Mouse (Mus musculus) left cerebral cortex, postnatal 25 days (tissue): ENCODE results near the gene Cntfr. TPM values are rescaled to one million over a fixed set of nuclear protein-coding genes. Genes with fewer than 3 reads are reported as not detected.
"Not testable (repeated sequence)": the region's sequence is repeated elsewhere in the genome, so short reads cannot be mapped to it uniquely, and the experiment has no call there.

Experiments
- DNase-seq, 2 experiments: peaks; one replicate each; pipeline ENCODE4 v3.0.0; 2022; ENCODE audit warnings: low spot score in 2 of 2, mixed read lengths in 1 of 2
- intact Hi-C: fragments of 180-260 bp; cut with DNase I; formaldehyde crosslinking; loops from one replicate; pipeline ENCODE4 v1.15.1; 2025
- total RNA-seq, 2 experiments: library from RNA; stranded (reverse); gene quantifications; 2 replicates each; pipeline ENCODE4 v1.2.3; 2021

Cntfr gene
- total RNA-seq: 100 to 1,000 TPM in 1 of 2 experiments, 10 to 100 TPM in 1; 98.9 to 109 TPM

DNA sequence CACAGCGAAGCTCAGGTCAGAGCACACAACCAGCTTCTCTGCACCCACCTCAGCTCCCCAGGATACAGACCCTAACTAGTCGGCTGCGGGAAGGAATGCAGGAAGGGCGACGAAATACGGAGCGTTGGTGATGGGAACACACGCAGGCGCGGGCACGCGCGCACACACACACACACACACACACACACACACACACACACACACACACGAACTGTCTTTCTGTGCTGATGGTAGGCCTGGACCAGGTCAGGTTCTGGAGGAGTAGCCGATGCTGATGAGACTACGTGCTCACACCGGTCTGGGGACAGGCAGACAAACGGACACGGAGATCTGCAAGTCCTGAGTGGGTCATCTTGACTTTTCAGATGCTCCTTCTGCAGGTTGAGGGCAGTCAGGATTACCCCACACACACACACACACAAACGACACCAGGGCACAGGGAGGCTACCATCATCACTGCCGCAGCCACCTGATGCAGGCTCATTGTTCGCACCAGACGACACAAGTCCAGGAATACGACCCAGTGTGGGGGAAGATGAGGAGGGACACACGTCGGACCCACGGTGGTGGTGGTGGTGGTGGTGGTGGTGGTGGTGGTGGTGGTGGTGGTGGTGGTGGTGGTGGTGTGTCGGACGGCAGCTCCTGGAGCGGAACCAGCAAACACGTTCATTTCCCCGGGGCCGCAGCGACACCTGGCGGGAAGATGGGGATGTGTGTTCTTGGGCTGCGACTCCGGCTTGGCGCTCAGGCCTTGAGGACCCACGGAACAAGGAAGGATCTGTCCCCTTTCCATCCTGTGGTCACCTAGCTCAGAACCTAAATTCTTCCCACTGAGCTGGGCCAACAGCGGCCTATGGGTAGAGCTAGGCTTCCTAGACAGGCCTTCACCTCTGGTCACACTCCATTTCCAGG, at the start of gene Cntfr:
TSS of gene Cntfr (minus strand) at position 160 of the 912 bp plus-strand sequence.
- intact Hi-C loops: not testable (repeated sequence)

DNA sequence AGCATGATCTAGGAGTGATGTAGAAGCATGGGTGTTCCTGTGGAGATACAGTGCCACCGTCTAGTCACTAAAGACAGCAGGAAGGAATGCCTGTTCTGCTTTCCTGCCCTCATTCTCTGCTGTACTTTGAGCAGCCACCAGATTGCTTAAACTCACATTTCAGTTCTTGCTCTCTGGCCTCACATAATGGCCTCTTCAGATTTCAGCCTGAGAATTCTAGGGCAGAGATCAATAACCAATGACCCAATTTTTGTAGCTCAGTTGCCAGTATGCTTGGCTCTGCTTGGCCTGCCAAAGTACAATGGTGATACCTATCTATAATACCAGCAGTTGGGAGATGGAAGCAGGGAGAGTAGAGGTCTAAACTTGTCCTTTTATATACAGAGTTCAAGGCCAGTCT, 48.1 kb upstream of the Cntfr start:
- intact Hi-C loops: no loop called here

More for the DNA sequence above, at the start of gene Cntfr:
- peak; percentile 84 to 87 for DNase-seq

DNA sequence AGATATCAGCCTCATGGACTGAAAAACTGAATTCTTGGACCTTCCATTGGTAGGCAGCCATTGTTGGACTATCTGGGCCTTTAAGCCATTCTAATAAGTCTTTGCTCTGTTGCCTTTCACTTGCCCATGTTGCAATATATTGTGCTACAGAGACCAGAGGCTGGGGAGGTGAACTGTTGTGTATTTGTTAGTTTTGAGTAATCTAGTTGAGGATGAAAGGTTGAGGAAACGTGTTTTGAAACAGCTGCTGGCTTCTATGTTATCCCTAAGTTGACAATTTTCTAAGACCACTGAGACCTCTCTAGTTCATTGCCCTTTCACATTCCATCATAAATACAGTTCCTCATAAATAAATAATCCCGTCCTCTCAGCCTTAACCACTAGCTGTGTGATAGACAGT, 47.2 kb upstream of the Cntfr start:
- intact Hi-C loops: no loop called here
- no peak for DNase-seq

More for the DNA sequence above, 48.1 kb upstream of the Cntfr start:
- DNase-seq: no peak

DNA sequence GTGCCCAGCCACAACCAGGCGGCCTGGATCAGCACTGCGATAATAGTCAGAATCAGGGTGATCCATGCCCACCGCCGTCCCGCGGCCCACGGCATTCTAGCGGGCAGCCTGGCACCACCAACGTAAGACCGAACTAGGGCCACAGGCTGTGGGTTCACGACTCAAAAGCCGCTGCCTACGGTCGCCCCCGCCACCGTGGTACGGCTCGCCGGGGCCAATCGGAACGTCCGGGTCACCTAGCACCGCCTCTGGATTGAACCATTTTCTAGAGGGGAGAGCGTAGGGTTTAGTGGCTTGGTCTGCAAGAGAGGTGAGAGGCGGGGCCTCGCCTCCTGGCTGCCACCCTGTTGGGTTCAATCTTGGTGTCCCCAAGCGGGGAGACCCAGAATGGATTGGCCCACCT, 44.3 kb upstream of the Cntfr start:
- intact Hi-C loops: no loop called here
- peak; percentile 94 to 98 for DNase-seq

DNA sequence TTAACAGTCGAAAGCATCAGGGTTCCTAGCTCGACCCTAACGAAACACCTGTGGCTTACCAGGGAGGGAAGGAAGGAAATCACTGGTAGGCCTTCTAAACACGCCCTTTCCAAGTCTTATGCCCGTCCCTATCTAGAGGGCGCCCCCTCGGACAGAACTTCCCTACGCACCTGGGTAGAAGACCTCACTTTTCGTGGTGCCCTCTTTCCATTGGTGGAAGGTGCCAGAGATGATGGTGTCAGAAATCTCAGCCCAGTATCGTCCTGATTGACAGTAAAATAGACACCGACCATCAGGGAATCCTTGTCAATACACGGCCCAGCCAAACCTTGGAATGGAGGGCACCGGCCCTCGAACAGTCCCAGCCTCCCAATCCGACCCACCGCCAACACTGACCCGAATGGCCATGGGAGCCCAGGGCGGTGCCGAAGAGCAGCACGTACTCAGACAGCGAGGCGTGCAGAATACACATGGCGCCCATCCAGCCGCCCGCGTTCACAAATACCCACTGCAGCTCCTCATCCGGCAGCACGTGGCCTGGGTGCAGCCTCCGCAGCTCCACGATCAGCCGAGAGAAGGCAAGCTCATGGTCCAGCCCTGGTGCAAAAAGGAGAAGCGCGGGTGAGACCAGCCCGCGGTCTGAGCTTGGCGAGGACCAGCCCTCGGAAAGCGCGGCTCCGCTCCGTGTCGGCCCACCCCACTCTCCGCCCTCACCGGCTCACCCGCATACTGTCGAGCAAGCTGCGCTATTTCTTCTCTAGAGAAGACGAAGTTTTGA, 43.7 kb upstream of the Cntfr start:
- DNase-seq: peak; percentile 76 to 88
- intact Hi-C loops: no loop called here

DNA sequence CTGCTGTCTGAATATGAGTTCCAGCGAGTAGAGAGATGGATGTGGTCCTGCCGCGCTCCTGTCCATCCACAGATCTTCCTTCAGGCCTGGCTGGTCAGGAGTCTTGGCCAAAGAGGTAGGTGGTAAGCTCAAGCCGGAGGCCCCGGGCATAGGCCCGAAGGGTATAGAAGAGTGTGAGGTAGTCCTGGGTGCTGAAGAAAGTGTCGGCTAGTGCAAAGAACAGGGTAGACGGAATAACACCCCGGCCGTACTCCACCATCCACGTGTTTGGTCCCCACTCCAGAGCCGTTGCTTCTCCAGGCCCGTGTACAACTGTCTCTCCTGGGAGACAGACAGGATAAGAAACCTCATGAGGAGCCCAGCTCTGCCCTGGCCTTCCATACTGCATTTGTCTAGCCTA, 42.4 kb upstream of the Cntfr start:
- no peak for DNase-seq
- intact Hi-C loops: no loop called here

DNA sequence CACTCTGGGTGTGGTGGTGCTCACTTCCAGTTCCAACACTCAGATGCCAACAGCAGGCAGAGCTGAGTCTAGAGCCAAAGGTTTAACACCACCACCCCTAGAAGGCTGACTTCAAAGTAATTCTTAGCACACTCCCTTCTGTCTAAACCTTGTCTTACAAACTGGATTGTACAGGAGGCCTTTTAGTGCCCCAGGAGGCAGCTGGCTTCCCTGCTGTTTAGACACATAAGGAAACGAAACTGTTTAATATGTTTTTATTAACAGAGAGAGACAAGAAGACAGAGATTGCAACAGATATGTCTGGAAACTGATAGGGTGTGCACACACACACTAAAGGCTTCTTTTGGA, 41.3 kb upstream of the Cntfr start:
- DNase-seq: no peak

DNA sequence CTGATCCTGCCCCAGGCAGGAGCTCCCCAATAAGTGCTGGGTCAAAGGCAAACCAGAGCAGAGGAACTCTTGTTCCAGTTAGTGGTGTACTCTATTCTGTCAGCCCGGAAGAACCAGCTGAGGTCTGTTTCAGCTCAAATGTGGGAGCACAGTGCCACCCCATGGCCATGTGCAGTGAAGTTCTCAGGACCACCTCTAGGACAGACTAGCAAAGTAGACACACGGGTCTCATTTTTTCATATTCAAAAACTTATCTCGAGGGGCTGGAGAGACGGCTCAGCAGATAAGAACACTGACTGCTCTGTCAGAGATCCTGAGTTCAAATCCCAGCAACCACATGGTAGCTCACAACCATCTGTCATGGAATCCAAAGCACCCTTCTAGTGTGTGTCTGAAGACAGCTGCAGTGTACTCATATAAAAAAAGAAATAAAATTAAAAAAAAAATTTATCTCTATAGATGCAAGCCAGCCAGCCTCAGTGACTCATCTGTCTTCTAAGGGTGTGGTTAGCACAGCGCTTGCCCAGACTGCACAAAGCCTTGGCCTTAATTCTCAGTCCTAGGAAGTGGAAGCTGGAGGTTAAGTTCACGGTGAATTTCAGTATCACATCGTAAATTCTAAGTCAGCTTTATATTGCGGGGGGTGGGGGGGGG, 40.8 kb upstream of the Cntfr start:
- intact Hi-C loops: loop anchor here (1.0 kb wide), 1 partner anchor 21 kb away; no protein-coding TSS in a partner anchor
- peak; percentile 72 to 85 for DNase-seq

More for the DNA sequence above, 41.3 kb upstream of the Cntfr start:
- intact Hi-C loops: no loop called here

DNA sequence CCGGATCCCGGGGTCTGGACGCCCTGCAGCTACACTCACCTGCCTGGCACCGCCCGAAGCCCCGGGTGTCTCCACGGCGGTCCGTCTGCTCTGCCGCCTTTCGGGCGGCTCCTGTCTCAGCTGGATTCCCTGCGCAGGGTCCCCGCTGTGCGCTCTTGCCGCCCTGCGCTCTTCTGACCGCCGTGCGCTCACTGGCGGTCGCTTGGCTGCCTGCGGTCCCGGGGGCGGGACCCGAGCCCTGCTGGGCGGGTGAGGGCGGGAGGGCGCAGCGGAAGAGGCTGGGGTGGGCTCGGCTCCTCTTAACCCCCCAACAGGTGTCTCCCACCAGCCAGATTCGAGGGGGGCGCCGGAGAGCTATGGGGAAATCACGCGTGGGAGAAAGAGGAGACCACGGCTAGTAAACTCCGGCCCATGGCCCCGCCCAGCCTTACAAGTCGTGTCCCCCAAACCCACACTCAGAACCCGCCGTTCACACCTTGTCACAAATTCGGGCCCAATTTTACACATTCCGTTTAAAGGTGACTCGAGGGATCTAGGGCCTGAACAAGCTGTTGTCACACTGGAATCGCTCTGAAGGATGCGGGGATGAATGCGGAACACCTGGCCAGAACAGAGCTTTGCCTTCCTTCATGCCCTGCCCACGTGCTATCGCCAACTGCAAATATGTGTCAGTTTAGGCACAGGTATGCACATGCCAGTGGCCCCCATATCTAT, 34.3 kb upstream of the Cntfr start, which contains the start of gene Arid3c:
TSS of gene Arid3c (minus strand) at position 91 of the 714 bp plus-strand sequence.
- intact Hi-C loops: no loop called here
- no peak for DNase-seq

DNA sequence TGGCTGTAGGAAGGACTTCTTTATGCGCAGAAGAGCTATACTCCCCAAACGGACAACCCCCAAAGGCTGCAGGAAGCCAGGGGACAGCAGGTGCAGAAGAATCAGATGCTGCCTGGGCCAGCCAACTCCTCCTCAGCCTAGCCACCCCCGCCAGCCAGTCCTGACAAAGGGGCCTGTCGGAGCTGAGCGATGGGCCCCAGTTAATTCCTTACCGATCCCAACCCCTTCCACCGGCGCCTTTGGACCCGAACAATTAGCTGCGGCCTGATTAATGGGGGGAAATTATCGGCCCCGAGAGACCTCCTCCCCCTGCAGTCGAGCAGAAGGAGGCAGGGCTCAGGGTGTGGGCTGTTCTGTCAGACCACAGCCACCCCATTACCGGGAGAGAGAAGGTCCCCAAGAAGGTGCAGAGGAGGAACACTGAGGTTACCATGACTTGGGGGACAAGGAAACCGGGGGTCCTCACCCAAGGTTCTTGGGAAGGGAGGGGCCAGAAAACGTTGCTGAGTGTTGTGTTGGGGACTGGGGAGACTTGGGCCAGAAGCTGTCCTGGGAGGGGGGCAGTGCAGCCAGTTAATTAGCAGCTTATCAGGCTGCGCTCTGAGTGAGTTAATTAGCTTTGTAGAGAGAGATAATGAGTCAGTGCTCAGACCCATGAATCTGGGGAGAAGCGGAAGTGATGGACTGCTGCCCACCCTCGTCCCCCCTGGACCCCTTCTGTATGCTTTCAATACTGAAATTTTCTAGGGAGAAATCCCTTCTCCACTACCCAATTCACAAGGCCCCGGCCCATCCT, 30.1 kb upstream of the Cntfr start:
- intact Hi-C loops: no loop called here
- DNase-seq: peak in 1 of 2 experiments; percentile 35

DNA sequence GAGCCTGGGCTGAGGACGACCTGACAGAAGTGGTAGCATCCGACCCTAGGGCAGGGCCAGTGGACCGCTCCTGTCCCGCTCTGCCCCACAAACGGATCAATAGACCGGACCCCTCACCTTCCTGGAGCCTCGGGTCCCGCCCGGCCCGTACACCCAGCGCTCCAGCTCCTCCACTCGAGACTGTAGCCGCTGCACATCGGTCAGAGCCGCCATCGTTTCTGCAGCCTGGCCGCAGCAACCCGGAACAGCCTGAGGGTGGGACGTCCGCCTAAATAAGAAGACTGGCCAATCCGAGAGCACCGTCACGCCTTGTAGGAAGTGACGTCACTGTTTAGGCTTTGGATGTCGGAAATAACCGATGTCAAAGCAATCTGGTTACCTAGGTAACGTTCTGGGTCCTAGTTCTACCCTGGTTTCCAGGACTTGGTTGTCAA, 26.0 kb upstream of the Cntfr start, which contains the start of gene Dctn3:
TSS of gene Dctn3 (minus strand) at position 253 of the 434 bp plus-strand sequence.
- intact Hi-C loops: no loop called here
- peak; percentile 94 to 98 for DNase-seq

DNA sequence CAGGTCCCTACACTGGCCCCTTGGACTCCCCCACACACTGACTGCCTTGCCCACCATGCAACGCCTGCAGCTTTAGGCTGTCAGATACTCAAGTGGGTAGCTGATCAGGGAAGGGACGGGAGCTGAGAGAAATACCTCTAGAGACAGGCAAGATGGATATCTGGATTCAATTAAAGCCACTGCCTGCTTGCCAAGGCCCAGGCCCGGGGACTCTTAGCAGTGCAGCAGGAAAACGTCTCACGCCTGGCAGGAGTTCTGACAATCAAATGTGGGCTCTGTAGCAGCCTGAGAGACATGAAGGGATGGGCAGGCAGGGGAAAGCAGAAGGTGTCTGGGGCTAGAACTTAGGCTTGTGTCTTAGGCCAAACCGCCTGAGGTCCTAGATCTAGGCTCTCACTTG, 19.9 kb upstream of the Cntfr start:
- intact Hi-C loops: loop anchor here (1.0 kb wide), 1 partner anchor 20 kb away; no protein-coding TSS in a partner anchor
- no peak for DNase-seq

DNA sequence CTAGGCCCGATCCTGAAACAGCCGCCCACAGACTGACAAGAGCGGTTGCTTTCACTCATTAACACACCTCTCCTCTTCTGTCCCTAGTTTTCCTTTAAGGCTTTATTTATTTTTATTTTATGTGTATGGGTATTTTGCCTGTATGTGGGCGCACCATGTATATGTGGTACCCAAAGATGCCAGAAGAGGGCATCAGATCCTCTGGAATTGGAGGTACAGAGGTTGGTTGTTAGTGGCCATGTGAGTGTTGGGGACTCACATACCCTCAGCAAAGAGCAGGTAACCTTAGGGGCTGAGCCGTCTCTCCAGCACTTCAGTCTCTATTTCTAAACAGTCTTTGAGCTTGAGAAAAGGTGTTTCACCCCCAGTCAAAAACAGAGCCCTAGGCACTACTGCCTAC, 18.7 kb upstream of the Cntfr start:
- intact Hi-C loops: no loop called here
- peak in 1 of 2 experiments; percentile 78 for DNase-seq

DNA sequence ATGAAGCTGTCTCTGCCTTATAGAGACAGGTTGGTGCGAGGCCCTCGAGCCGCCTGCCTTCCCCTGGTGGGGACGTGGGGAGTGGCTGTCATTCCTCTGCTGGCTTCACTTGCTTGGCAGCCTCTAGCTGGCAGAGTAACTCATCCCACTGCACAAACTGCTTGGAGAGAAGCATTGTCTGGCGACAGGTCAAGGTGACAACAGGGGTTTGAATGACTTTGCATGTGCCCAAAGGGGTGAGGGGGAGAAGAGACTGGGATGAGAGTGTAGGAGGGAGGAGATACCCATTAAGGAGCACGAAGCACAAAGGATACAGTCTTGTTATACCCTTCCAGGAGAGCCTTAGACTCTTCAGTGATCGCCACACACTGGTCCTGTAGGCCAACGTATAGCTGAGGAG, 18.2 kb upstream of the Cntfr start:
- peak in 1 of 2 experiments; percentile 25 for DNase-seq
- intact Hi-C loops: no loop called here

DNA sequence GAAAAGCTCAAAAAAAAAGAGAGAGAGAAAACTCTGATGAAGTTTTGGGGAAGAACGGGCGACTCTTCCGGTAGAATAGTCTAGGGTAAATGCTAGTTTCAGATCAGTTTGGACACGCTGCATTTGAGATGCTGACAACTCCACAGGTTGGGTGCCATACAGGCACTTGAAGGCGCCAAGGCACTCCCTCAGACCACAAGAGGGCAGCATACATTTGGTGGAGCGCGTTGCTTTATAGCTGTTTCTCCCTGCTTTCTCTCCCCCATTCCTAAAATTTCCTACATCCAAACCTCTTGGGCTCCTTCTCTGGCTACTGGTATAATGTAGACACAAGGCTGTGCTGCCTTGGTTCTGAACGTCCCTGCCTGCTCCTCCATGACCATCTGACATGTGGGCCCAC, 17.4 kb upstream of the Cntfr start:
- DNase-seq: peak; percentile 75 to 88
- intact Hi-C loops: loop anchor here (5.0 kb wide), 1 partner anchor 147 kb away; the partner anchor contains the start of genes Dnaic1 and Fam219a

DNA sequence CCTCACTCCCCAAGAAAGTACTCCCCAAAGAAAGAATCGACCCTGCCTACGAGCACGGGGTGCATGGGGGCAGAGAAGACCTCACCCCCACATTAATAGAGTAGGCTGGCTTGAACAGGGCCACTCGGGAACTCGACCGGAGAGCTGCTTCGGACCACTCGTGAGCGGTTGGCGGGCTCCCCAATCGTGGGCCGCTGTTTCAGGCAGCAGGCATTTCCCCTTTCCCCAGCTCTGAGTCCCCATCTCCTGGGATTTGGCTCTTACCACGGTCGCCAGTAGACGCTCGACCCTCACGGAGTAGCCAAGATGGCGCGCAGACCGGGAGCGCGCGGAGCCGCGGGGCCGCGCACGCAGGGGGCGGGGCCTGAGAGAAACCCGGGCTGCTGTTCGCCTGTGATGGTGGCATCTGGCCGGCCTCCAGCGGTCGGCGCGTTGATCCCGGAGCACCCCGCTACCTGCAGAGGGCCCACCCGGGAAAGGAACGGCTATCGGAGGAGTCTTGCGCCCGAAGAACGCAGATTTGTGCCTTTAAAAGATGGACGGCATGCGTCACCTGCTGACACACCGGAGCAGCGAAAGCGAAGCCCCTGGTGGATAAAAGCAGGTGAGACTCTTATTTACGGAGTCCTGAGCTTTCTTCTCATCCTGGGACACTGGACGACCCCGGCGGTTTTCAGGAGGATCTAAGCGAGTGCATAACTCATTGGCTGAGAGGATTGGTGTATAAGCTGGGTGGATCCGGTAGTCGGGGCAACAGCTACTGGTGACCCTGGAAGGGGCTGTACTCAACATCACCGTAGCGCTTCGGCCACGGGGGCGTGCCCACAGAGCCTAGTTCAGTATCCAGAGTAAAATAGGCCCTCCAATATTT, 16.5 kb upstream of the Cntfr start, which contains the start of gene Rpp25l:
TSS of gene Rpp25l (minus strand) at position 338 of the 871 bp plus-strand sequence.
- intact Hi-C loops: loop anchor here (5.0 kb wide), 1 partner anchor 146 kb away; the partner anchor contains the start of genes Dnaic1 and Fam219a

More for the DNA sequence above, 16.5 kb upstream of the Cntfr start, which contains the start of gene Rpp25l:
- DNase-seq: peak; percentile 77 to 87
